Mouse (Mus musculus) liver, embryonic 14 days (tissue): Measurements from ENCODE around the gene Pigq. TPM values are rescaled to one million over a fixed set of nuclear protein-coding genes. Genes with fewer than 3 reads are reported as not detected.

Experiments
- polyA plus RNA-seq: library from polyadenylated mRNA; depleted of rRNA; stranded (reverse); fragments of >200 nt; gene quantifications from 2 replicates; pipeline ENCODE4 v1.2.3, GENCODE M21; 2012; rRNA removed

The Pigq gene
- 226 and 261 TPM in 2 replicates for polyA plus RNA-seq

DNA sequence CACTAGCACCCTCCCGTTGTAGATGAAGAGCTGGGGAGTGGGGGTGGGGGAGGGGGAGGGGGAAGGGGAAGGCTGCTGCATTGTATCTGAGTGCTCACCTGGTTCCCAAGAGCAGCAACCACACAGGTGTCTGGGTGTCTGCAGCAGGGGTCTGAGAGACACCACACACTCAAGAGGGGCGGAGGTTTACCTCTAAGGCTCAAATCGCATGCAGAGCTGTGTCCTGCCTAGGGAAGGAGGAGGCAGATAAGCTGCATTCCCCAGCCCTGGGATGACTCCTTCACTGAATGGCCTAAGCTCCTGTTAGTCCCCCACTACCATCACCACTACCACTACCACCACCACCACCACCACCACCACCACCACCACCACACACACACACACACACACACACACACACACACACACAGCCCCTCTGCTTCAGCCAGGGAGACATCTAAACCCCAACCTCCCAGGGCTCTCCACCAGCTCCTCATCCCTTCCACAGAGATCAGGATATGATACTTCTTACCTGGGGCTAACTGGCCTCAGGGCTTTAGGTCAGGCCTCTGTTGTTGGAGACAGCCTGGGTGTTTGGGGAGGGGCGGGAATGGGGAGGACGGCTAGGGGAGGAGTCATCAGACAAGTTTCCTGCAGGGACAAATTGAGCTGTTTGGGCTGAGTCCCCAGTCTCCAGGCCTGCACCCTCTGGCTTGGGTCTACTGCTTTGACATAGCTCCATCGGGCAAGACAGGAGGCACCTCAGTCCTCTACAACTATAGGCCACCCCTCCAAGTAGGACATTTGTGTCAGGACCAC, at the start of gene Pigq, which contains the start of gene Nhlrc4:
Pigq (minus strand) TSS at position 571 of the 798 bp plus-strand sequence.
Nhlrc4 (minus strand) TSS at position 596 of the 798 bp plus-strand sequence.

DNA sequence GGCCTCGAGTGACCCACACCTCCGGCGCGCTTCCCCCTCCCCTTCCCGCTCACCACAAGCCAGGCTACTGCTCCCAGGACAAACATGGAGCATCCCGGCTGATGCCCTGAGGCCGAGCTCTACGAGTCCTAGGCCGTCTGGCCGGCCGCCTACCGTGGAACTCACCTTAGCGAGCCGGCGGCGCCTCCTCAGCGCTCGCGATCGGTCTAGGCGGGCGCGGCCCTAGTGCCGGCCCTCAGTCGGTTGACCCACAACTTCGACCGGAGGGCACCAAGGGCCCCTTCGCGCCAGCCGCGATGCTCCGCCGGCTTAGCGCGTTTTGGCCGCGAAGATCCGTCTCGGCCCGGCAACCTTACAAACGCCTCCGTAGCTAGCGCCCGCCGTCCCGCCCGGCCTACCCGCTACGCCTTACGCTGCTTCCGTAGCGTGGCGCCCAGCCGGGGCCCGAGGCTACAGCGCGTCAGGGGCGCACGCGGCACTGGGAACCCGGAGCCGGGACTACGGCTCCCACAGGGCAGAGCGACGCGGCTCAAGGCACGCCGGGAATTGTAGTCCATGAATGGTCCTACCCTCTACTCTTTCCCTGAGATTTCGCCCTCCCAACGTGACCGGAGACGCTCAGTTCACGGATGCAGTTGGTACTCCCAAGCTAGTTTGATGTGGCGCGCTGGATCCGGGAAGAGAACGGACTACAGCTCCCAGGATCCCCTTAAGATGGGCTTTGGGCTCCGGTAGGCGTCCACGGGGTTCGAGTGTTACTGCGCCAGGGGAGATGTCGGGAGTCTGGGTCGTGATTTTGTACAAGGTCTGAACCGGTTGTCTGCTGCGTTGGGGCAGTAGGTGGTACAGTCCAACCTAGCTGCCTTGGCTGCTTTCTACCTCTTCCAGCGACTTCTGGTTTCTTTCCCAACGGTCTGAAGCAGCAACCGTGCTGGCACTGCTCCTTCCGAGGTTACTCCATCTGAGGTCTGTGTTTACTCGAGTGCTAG, 40.9 kb upstream of the Pigq start, which contains the start of gene Capn15:
Capn15 (minus strand) TSS at position 491 of the 989 bp plus-strand sequence.

DNA sequence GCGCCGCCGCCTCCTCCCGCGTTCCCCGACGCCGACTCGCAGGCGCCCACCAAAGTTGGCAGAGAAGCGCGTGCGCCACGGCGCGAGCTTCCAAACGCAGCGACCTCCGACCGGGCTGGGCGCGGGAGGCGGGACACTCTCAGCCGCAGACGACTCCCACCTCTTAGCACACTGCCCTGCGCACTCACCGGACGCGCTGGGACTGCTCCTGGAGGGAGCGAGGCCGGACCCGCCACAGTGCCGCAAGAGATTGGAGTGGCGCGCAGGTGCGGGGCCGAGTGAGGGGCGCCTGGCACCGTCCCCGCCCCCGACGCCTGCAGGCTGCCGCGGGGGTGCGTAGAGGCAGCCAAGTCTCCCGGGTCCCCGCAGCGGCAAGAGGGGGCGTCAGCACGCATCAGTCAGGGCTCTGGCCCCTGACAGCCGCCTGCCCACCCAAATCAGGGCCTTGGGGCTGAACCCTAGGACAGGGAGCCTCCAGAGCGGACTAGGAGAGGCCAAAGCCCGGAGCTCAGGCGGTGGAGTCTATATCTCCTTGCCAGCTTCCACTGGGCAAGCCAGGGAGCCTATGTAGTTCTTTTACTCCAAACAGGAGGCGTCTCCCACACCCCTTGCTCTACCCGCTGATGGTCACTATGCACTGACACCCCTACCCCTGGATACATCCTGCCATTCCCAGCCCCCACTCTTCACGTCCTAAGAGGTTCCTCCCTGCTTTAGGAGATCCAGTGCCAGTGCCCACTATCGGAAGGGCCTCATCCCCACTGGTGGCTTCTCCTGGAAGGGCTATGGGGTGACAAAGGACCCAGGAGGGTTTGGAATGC, 7.3 kb upstream of the Pigq start, which contains the start of gene A930017K11Rik:
A930017K11Rik (minus strand) TSS at position 763 of the 821 bp plus-strand sequence.

DNA sequence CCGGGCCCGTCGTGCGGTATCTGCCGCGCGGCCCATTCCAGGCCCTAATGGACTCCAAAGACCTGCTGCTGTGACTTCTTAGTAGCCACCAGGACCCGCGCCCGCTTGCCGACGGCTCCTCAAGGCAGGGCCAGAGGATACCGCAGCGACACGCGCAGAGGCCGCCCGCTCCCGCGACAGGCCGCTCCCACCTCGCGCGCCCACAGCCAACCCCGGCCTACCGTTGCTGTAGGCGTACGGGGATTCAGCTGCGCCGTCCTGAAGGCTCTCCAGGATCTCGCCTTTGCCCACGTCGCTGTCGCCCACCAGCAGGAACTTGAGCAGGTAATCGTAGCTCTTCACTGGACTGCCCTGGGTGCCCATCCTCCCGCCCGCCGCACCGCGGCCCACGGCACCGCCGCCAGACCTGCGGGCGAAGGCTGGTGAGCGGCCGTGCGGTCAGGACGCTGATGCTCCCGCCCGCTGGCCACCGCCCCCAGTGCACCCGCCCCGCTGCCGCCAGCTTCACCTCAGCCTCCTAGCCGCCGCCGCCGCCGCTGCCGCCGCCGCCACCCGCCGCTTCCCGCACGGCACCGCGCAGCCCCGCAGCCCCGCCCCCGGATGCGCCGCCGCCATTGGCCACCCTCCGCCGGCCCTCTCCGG, 25.5 kb downstream of the Pigq start, which contains the start of gene Rab40c:
Rab40c (minus strand) TSS at position 584 of the 642 bp plus-strand sequence.

DNA sequence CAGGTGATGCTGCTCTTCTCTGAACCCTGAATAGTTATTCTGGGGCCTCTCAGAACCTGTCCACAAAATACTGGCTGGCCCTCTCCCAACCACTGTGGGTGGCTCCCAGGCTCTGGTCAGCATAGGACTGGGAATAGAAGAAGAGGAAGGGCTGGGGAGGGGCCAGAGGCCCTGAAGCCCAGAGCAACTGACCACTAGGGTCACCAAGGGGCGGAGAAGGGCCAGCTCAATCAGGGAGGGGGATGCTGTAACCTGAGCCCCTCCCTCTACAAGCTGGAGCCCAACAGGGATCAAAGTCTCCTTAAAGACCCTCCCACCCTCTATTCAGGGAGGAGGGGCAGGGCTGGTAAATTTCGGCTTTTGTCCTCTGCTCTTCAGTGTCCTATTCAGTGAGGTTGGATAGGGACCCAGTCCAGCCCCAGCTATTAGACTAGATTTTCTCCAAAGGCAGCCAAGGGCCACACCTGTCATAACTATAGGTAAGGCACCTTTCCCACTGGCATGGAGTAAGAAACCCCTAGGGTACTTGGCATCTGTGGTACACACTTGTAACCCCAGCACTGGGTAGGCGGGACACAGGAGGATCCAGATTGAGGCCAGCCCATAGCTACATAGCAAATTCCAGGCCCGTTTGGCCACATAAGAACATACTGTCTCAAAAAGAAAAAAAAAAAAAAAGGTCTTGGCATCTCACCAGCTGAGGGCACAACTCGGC, 64.4 kb downstream of the Pigq start, which contains the start of gene Wfikkn1:
Wfikkn1 (minus strand) TSS at position 663 of the 715 bp plus-strand sequence.

Other genes starting within 250 kb of the Pigq start
- gene Gng13, start 227.8 kb downstream of the Pigq start, polyA plus RNA-seq = 0.07 and 0.24 TPM in 2 replicates
- gene Chtf18, start 217.5 kb downstream of the Pigq start, polyA plus RNA-seq = 17.4 and 17.9 TPM in 2 replicates
- 7.9 and 9.7 TPM in 2 replicates for gene Rpusd1, start 217.3 kb downstream of the Pigq start, polyA plus RNA-seq
- 0.01 TPM in 1 of 2 replicates, not detected in the other for gene Mslnl, start 208.9 kb downstream of the Pigq start, polyA plus RNA-seq
- 0.67 and 1.3 TPM in 2 replicates for gene Msln, start 190.6 kb downstream of the Pigq start, polyA plus RNA-seq
- 8.8 and 10.3 TPM in 2 replicates for gene Narfl, start 171.2 kb downstream of the Pigq start, polyA plus RNA-seq
- gene Haghl, start 159.3 kb downstream of the Pigq start, polyA plus RNA-seq = 6.6 and 6.9 TPM in 2 replicates
- gene Ccdc78, start 158.4 kb downstream of the Pigq start, polyA plus RNA-seq = 0.02 TPM in 2 replicates
- gene Fam173a, start 152.0 kb downstream of the Pigq start, polyA plus RNA-seq = 45.1 and 48.5 TPM in 2 replicates
- 0.27 TPM in 1 of 2 replicates, not detected in the other for gene AC134908.4, start 149.3 kb downstream of the Pigq start, polyA plus RNA-seq
- 17.5 and 18.6 TPM in 2 replicates for gene Metrn, start 147.8 kb downstream of the Pigq start, polyA plus RNA-seq
- gene Fbxl16, start 135.9 kb downstream of the Pigq start, polyA plus RNA-seq = 0.05 and 0.07 TPM in 2 replicates
- gene Wdr24, start 121.3 kb downstream of the Pigq start, polyA plus RNA-seq = 12.5 and 14.2 TPM in 2 replicates
- 14.5 and 16.3 TPM in 2 replicates for gene Jmjd8, start 116.1 kb downstream of the Pigq start, polyA plus RNA-seq
- gene Stub1, start 111.5 kb downstream of the Pigq start, polyA plus RNA-seq = 80.4 and 87.9 TPM in 2 replicates
- gene Rhbdl1, start 107.6 kb downstream of the Pigq start, polyA plus RNA-seq = 1.1 and 1.3 TPM in 2 replicates
- gene Gm20683, start 103.2 kb downstream of the Pigq start, polyA plus RNA-seq = 2.3 and 3.3 TPM in 2 replicates
- 30.0 and 33.7 TPM in 2 replicates for gene Rhot2, start 100.1 kb downstream of the Pigq start, polyA plus RNA-seq
- gene Wdr90, start 83.4 kb downstream of the Pigq start, polyA plus RNA-seq = 15.6 and 18.5 TPM in 2 replicates
- gene Mcrip2, start 76.2 kb downstream of the Pigq start, polyA plus RNA-seq = 18.4 and 20.6 TPM in 2 replicates
- gene Mettl26, start 69.9 kb downstream of the Pigq start, polyA plus RNA-seq = 41.0 and 42.6 TPM in 2 replicates
- 0.49 and 0.51 TPM in 2 replicates for gene Wfikkn1, start 64.1 kb downstream of the Pigq start, polyA plus RNA-seq
- 5.4 and 6.5 TPM in 2 replicates for gene Rab40c, start 25.2 kb downstream of the Pigq start, polyA plus RNA-seq
- gene Nhlrc4, start within 50 bp of the Pigq start, polyA plus RNA-seq = 7.0 and 10.4 TPM in 2 replicates
- 0.14 and 0.16 TPM in 2 replicates for gene A930017K11Rik, start 7.6 kb upstream of the Pigq start, polyA plus RNA-seq
- 6.4 and 7.9 TPM in 2 replicates for gene Capn15, start 40.9 kb upstream of the Pigq start, polyA plus RNA-seq
- gene Rab11fip3, start 124.6 kb upstream of the Pigq start, polyA plus RNA-seq = 2.2 and 2.3 TPM in 2 replicates
- 6.4 and 7.8 TPM in 2 replicates for gene Decr2, start 145.4 kb upstream of the Pigq start, polyA plus RNA-seq
- 48.3 and 52.3 TPM in 2 replicates for gene Nme4, start 150.7 kb upstream of the Pigq start, polyA plus RNA-seq
- gene Tmem8, start 168.4 kb upstream of the Pigq start, polyA plus RNA-seq = 2.7 and 2.9 TPM in 2 replicates
- 50.9 and 59.1 TPM in 2 replicates for gene Mrpl28, start 178.6 kb upstream of the Pigq start, polyA plus RNA-seq
- gene Axin1, start 193.8 kb upstream of the Pigq start, polyA plus RNA-seq = 9.3 and 10.6 TPM in 2 replicates